Mouse (Mus musculus) hindbrain, embryonic 11.5 days (tissue): ENCODE measurements around the gene Shc1. TPM values are rescaled to one million over a fixed set of nuclear protein-coding genes. Genes with fewer than 3 reads are reported as not detected.
A peak's percentile ranks its signal among the peaks of the same experiment; 100 is the strongest.

ENCODE experiments used
- ATAC-seq: fragments of 200-750 bp; cut with Nextera tagmentation; 2 replicates; pipeline ENCODE4 v1.8.0; 2017; ENCODE audit warnings: mild to moderate bottlenecking, moderate TSS enrichment, moderate library complexity; ENCODE audit not compliant: low FRiP score
- DNase-seq: peaks from one replicate; pipeline ENCODE4 v3.0.0-alpha.2; 2015; ENCODE audit warnings: low spot score
- H3K27ac ChIP-seq: fragments of 300-500 bp; sonication (generic); 2 replicates; pipeline ENCODE4 v1.5.1; 2014; ENCODE audit warnings: mild to moderate bottlenecking, low read depth, low read length
- H3K27me3 ChIP-seq: fragments of 300-500 bp; sonication (generic); 2 replicates; pipeline ENCODE4 v1.6.1; 2014; ENCODE audit warnings: mild to moderate bottlenecking, low read length, moderate library complexity, mixed read lengths; ENCODE audit not compliant: control insufficient read depth, insufficient read depth
- H3K36me3 ChIP-seq: fragments of 300-500 bp; sonication (generic); 2 replicates; pipeline ENCODE4 v1.6.1; 2014; ENCODE audit warnings: mild to moderate bottlenecking, low read length, moderate library complexity, mixed read lengths; ENCODE audit not compliant: control insufficient read depth, insufficient read depth
- H3K4me1 ChIP-seq: fragments of 300-500 bp; sonication (generic); replicated peaks from 2 replicates; pipeline ENCODE4 v1.6.1; 2014; ENCODE audit warnings: low read length, mixed read lengths; ENCODE audit not compliant: control insufficient read depth, insufficient read depth
- H3K4me2 ChIP-seq: fragments of 300-500 bp; sonication (generic); replicated peaks from 2 replicates; pipeline ENCODE4 v1.6.1; 2014; ENCODE audit warnings: mild to moderate bottlenecking, low read depth, low read length
- H3K4me3 ChIP-seq: fragments of 300-500 bp; sonication (generic); 2 replicates; pipeline ENCODE4 v1.5.1; 2014; ENCODE audit warnings: low read depth, low read length
- H3K9ac ChIP-seq: fragments of 300-500 bp; sonication (generic); 2 replicates; pipeline ENCODE4 v1.6.1; 2014; ENCODE audit warnings: low read depth, low read length
- H3K9me3 ChIP-seq: fragments of 300-500 bp; sonication (generic); 2 replicates; pipeline ENCODE4 v1.6.1; 2016; ENCODE audit warnings: low read length; ENCODE audit not compliant: control insufficient read depth
- WGBS: fragments of 180-500 bp; shearing (Covaris S2); extraction: QIAGEN DNeasy Blood & Tissue Kit; methylation state at CpG from one replicate; pipeline ENCODE4 v1.1.7; 2014; 5-methylcytosine and 5-hydroxymethylcytosine counted together
- polyA plus RNA-seq: library from polyadenylated mRNA; unstranded; fragments of >200 nt; fragmentation: Nextera tagmentation; extraction: Ambion mirVana; gene quantifications from 2 replicates; pipeline ENCODE4 v1.2.1, GENCODE M21; 2014

The Shc1 gene
- 32.2 and 37.0 TPM in 2 replicates for polyA plus RNA-seq

DNA sequence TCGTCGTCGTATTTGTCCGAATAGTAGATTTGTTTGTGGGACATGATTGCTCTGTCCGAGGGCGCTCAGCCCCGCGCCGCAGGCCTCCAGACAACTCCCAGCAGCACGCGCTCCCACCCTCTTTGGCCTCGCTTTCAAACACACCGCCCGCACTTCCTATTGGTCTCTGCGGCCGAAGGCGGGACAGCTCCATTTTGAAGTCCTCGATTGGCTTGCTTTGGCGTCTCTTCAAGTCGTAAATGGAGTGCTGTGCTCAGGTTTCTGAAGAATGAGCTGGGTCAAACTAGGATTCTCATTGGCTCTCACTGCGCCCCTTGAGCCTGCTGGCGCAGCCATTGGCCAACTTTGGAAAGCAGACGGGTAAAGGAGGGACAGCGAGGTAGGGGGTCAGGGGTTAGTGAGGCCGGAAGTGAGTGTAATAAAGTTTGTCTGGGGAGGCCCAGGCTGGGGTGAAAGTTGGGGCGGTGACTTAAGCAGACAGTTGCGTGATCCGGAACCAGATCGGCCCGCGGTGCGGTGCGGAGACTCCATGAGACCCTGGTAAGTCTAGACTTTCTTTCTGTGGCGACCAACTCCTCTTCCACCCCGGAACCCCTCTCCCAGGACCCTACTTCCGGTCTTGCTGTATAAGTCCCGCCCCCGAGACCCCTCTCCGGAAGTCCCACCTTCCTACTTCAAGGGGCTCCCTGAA is at the start of gene Shc1, which contains the start of gene Cks1b:
Gene Shc1, plus strand, starts transcription at position 274 of the 691 bp plus-strand sequence.
Gene Cks1b, minus strand, starts transcription at position 214 of the 691 bp plus-strand sequence.
- WGBS, result under 1% methylated on average over 39 of the region's 39 CpGs
- peaks cover 9% of the 10 kb centered on the region; the same call in 1 of the 2 replicates for H3K4me1 ChIP-seq
- peak within 1 kb of the TSS; percentile 61 for H3K9ac ChIP-seq
- peak within 1 kb of the TSS; percentile 85 for H3K27ac ChIP-seq
- peak; percentile 93 for DNase-seq
- peak within 1 kb of the TSS; percentile 61 for H3K4me3 ChIP-seq
- peak; percentile 97 for ATAC-seq
- H3K27me3 ChIP-seq, result no peaks in the 10 kb centered on the region
- H3K36me3 ChIP-seq, result 0 out of 2 replicates have a peak, but pooled peaks cover 3% of the 10 kb centered on the region
- H3K9me3 ChIP-seq, result no peaks in the 10 kb centered on the region
- peak within 1 kb of the TSS; percentile 87 for H3K4me2 ChIP-seq

DNA sequence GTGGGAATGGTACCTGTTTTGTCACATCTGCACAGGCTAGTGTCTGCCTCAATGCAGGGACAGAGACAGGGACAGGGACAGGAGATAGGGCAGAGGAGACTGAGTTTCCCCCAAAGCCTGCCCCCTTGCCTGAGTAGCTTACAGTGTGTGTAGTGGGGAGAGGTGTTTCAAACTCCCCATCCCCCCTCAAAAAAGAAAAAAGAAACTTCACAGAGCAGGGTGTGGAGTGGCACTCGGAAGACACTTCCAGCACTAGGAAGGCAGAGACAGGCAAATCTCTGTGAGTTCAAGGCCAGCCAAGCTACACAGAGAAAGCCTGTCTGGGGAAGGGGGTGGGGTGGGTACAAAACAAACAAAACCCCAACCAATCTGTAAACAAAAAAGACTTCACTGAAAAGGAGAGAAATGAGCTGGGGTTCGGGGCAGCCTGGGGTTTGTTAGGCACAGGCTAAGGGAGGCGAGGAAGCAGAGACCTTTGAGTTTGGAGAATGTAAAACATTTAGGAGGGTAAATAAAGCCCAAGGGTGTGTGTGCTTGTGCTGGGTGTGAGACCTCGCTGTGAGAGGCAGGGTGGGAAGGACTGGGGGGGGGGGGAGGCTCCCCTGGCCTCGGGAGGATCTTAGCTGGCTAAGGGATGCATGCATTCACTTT is 44.5 kb upstream of the Shc1 start:
- ATAC-seq (no peak), DNase-seq (no peak)
- Histone ChIP-seq H3K4me3 (no peak overlapping the region), H3K9me3 (no peaks in the 10 kb centered on the region), H3K4me2 (no peak overlapping the region), H3K27me3 (no peaks in the 10 kb centered on the region), H3K4me1 (no peaks in the 10 kb centered on the region), H3K27ac (no peak overlapping the region), H3K9ac (no peak overlapping the region), H3K36me3 (no peaks in the 10 kb centered on the region)
- WGBS, result 39% methylated on average over 5 of the region's 5 CpGs

DNA sequence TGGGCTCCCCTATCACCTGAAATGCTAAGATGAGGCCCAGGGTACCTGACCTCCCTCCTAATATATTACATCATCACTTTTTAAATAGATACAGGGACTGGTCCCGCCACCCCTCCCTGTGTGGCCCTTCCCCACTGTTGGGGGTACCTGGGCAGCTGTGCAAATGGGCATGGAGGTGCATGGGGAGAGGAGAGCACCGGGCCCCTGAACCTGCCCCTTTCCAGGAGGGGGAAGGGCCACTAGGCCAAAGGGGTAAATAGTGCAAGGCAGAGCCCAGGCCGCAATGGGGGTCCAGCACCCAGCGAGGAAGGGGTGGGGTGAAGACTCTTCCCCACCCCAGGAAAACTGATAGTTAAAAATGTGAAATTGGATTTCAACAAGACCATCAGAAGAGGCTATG is 40.4 kb upstream of the Shc1 start:
- no peak overlapping the region for H3K4me3 ChIP-seq

DNA sequence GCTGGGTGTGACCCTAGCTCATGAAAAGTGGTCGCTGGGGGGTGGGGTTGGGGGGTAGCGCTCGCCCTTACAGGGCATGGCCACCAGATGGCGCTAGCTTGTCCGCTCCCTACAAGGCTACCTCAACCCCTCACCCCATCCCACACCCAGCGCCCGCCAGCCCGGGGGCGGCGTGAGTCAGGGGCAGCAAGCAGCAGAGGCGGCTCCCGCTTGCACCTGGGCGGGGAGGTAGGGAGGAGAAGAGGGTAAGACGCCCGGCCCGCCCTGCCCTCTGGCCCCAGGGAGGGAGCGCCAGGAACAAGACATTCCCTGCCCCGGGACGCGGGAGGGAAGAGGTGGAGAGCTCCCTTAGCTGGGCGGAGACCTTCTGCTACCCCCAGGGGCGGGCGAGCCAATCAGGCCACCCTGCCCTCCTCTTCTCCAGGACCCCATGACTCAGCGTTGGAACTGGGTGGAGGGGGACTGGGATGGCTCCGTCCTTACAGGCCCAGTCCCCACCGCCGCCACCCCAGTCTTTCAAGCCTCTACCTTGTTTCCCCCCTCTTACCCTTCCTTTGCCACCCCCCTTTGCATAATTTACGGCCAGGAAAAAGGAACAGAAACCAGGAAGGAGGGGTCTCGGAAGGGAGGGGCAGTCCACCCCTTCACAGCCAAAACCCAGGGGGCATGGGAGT is 39.7 kb upstream of the Shc1 start:
- Histone ChIP-seq H3K4me2 (peak overlapping the region; percentile 65), H3K4me3 (peak overlapping the region; percentile 51), H3K9ac (peak overlapping the region; percentile 60), H3K9me3 (no peaks in the 10 kb centered on the region), H3K27me3 (no peaks in the 10 kb centered on the region), H3K36me3 (no peaks in the 10 kb centered on the region), H3K27ac (peak overlapping the region; percentile 19; the same call in 1 of the 2 replicates), H3K4me1 (no peaks in the 10 kb centered on the region)
- ATAC-seq (peak; percentile 92), DNase-seq (peak; percentile 93)
- WGBS, result 1% methylated on average over 23 of the region's 29 CpGs

More for the DNA sequence above, 40.4 kb upstream of the Shc1 start:
- Histone ChIP-seq H3K36me3 (no peaks in the 10 kb centered on the region), H3K9ac (no peak overlapping the region), H3K27ac (no peak overlapping the region), H3K4me1 (no peaks in the 10 kb centered on the region), H3K4me2 (no peak overlapping the region), H3K9me3 (no peaks in the 10 kb centered on the region), H3K27me3 (no peaks in the 10 kb centered on the region)
- WGBS, result 75% methylated on average over 4 of the region's 4 CpGs
- ATAC-seq (peak; percentile 28), DNase-seq (no peak)

DNA sequence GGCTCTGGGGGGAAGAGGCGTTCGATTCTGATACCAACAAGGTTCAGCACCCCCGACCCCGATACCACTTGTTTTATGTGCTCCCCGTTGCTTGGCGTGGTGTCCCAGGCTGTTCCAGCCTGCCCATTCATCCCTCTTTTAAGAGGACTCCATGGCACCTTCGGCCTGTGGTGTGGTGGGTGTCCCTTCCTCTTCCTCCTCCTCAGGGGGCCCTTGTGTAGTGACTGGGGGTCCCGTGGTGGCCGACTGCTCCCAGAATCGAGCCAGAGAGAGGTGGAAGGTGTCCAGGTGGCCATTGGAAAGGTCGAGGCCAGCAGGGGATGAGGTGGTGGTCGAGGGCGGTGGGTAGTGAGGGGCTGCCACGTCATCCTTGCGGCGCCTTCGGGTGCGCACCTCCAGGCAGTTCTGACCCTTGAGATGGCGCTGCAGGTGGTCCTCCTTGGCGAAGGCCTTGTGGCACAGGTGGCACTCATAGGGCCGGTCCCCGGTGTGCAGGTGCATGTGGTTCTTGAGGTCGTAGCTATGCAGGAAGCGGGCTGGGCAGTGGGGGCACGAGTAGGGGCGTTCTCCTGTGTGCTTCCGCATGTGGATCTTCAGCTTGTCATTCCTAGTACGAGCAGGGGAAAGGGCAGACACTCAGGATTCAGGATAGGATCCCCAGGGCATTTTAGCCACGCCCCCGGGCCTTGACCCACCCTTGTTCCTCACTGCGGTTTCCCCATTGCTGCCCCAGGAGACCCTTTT is 38.7 kb upstream of the Shc1 start:
- DNase-seq (no peak), ATAC-seq (no peak)
- Histone ChIP-seq H3K4me1 (no peaks in the 10 kb centered on the region), H3K9ac (no peak overlapping the region), H3K36me3 (no peaks in the 10 kb centered on the region), H3K27ac (no peak overlapping the region), H3K4me2 (no peak overlapping the region), H3K9me3 (no peaks in the 10 kb centered on the region), H3K4me3 (no peak overlapping the region), H3K27me3 (no peaks in the 10 kb centered on the region)
- 85% methylated on average over 31 of the region's 31 CpGs for WGBS

DNA sequence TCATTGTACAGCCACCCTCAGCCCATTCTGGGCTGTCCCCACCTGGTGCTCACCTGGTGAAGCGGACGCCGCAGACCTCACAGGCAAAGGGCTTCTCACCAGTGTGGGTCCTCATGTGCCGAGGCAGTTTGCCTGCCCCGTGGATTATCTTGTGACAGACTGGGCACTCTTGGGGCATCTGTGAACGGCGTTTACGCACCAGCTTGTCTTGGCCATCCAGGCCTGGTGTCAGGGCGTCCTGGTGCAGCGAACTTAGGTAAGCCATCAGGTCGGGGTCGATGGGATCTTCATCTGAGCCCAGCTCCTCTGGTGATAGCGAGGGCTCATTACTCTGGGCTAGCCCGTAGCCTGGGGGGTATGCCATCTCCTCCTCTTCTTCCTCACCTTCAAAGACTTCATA is 38.0 kb upstream of the Shc1 start:
- Histone ChIP-seq H3K9me3 (no peaks in the 10 kb centered on the region), H3K4me1 (no peaks in the 10 kb centered on the region), H3K27me3 (no peaks in the 10 kb centered on the region), H3K36me3 (no peaks in the 10 kb centered on the region), H3K4me2 (no peak overlapping the region), H3K27ac (no peak overlapping the region), H3K9ac (no peak overlapping the region), H3K4me3 (no peak overlapping the region)
- ATAC-seq, result no peak
- no peak for DNase-seq
- WGBS, result 96% methylated on average over 14 of the region's 14 CpGs

DNA sequence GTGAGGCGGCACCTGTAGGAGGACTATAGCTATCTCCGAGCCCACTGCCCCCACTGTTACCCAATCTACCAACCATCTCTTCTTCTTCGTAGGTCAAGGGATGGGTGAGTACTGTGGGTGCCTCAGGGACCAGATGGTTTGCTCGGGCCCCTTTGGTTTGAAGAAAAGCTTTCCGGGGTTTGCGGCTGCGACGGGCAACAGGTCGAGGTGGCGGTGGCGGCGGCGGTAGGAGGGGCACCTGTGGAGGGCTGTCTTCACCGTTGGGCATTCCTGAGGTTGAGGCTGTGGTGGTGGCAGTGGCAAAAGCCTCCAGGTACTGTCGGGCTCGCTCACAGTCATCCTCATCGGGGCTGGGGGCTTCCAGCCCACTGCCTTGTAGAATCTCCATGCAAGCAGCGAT is 37.5 kb upstream of the Shc1 start:
- 95% methylated on average over 18 of the region's 18 CpGs for WGBS
- H3K9ac ChIP-seq, result no peak overlapping the region
- no peak for ATAC-seq
- H3K4me2 ChIP-seq, result no peak overlapping the region
- H3K9me3 ChIP-seq, result no peaks in the 10 kb centered on the region
- H3K4me3 ChIP-seq, result no peak overlapping the region
- no peaks in the 10 kb centered on the region for H3K36me3 ChIP-seq
- H3K4me1 ChIP-seq, result no peaks in the 10 kb centered on the region
- H3K27me3 ChIP-seq, result no peaks in the 10 kb centered on the region
- H3K27ac ChIP-seq, result no peak overlapping the region
- no peak for DNase-seq

DNA sequence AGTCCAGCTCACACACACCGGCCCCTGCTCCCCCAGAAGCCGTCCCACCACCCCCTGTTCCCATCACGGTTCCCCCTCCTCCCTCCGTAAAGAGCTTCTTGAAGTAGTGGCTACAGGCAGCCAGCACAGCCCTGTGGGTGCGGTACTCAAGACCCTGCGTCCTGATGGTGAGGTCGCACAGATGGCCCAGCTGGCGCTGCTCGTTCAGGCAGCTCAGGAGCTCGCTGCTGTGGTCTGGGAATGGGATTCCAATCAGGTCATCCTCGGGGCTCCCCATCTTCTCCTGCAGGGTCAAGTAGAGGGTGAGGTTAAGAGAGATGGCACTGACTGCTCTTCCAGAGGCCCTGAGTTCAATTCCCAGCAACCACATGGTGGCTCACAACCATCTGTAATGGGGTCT is 37.0 kb upstream of the Shc1 start:
- Histone ChIP-seq H3K4me2 (no peak overlapping the region), H3K27ac (no peak overlapping the region), H3K36me3 (no peaks in the 10 kb centered on the region), H3K9me3 (no peaks in the 10 kb centered on the region), H3K4me3 (no peak overlapping the region), H3K27me3 (no peaks in the 10 kb centered on the region), H3K9ac (no peak overlapping the region), H3K4me1 (no peaks in the 10 kb centered on the region)
- DNase-seq, result no peak
- WGBS, result 79% methylated on average over 11 of the region's 11 CpGs
- ATAC-seq, result no peak
